Mouse (Mus musculus): ENCODE measurements around the gene Ssx2ip.

Ssx2ip gene

GRCm38 (mm10) chr3:146440422-146440821, 36.0 kb downstream of the Ssx2ip start:
- no peak for DNase-seq

GRCm38 (mm10) chr3:146442484-146442883, 38.0 kb downstream of the Ssx2ip start:
- DNase-seq, result no peak

- peak; percentile 48 for DNase-seq
These were observed 38.5 kb downstream of the Ssx2ip start for GRCm38 (mm10) chr3:146442936-146443335.

GRCm38 (mm10) chr3:146443380-146443779, 38.9 kb downstream of the Ssx2ip start:
- peak; percentile 31 for DNase-seq

- DNase-seq, result no peak
These were observed 40.4 kb downstream of the Ssx2ip start for GRCm38 (mm10) chr3:146444880-146445279.

- no peak for DNase-seq
These were observed 42.7 kb downstream of the Ssx2ip start for GRCm38 (mm10) chr3:146447156-146447555.

GRCm38 (mm10) chr3:146447598-146447997, 43.2 kb downstream of the Ssx2ip start:
- no peak for DNase-seq

- DNase-seq, result no peak
These were observed 43.9 kb downstream of the Ssx2ip start for GRCm38 (mm10) chr3:146448372-146448771.

- DNase-seq, result peak; percentile 40
These were observed 44.5 kb downstream of the Ssx2ip start for GRCm38 (mm10) chr3:146448969-146449368.

GRCm38 (mm10) chr3:146449745-146450250, 45.4 kb downstream of the Ssx2ip start, which contains the start of gene Ctbs:
Gene Ctbs (plus strand): TSS chr3:146449795.
- DNase-seq, result no peak

GRCm38 (mm10) chr3:146450371-146450841, 46.0 kb downstream of the Ssx2ip start:
- DNase-seq, result peak; percentile 98

GRCm38 (mm10) chr3:146451375-146451774, 46.9 kb downstream of the Ssx2ip start:
- no peak for DNase-seq

GRCm38 (mm10) chr3:146462939-146463338, 58.5 kb downstream of the Ssx2ip start:
- DNase-seq, result no peak

GRCm38 (mm10) chr3:146469226-146469625, 64.8 kb downstream of the Ssx2ip start:
- DNase-seq, result no peak

GRCm38 (mm10) chr3:146472657-146473056, 68.2 kb downstream of the Ssx2ip start:
- no peak for DNase-seq

GRCm38 (mm10) chr3:146473741-146474140, 69.3 kb downstream of the Ssx2ip start:
- DNase-seq, result no peak

GRCm38 (mm10) chr3:146474428-146474827, 70.0 kb downstream of the Ssx2ip start:
- no peak for DNase-seq

- DNase-seq, result no peak
These were observed 77.6 kb downstream of the Ssx2ip start for GRCm38 (mm10) chr3:146482044-146482443.

- DNase-seq, result no peak
These were observed 82.0 kb downstream of the Ssx2ip start for GRCm38 (mm10) chr3:146486464-146486863.
